Mouse (Mus musculus) forebrain, embryonic 16.5 days (tissue): ENCODE data around the gene Osbpl11. TPM values are rescaled to one million over a fixed set of nuclear protein-coding genes. Genes with fewer than 3 reads are reported as not detected.
A peak's percentile ranks its signal among the peaks of the same experiment; 100 is the strongest.
"Not testable (repeated sequence)": the region's sequence is repeated elsewhere in the genome, so short reads cannot be mapped to it uniquely, and the experiment has no call there.

Experiments
- ATAC-seq: fragments of 200-750 bp; cut with Nextera tagmentation; 2 replicates; pipeline ENCODE4 v1.8.0; 2017; ENCODE audit warnings: mild to moderate bottlenecking, moderate library complexity
- H3K27ac ChIP-seq: fragments of 300-500 bp; sonication (generic); 2 replicates; pipeline ENCODE4 v1.5.1; 2014; ENCODE audit warnings: low read length, control low read depth
- H3K27me3 ChIP-seq: fragments of 300-500 bp; sonication (generic); replicated peaks from 2 replicates; pipeline ENCODE4 v1.6.1; 2014; ENCODE audit warnings: low read length; ENCODE audit not compliant: control insufficient read depth, insufficient read depth
- H3K36me3 ChIP-seq: fragments of 300-500 bp; sonication (generic); 2 replicates; pipeline ENCODE4 v1.6.1; 2014; ENCODE audit not compliant: control insufficient read depth, insufficient read depth
- H3K4me1 ChIP-seq: fragments of 300-500 bp; sonication (generic); replicated peaks from 2 replicates; pipeline ENCODE4 v1.6.1; 2014; ENCODE audit warnings: low read length; ENCODE audit not compliant: control insufficient read depth, insufficient read depth
- H3K4me2 ChIP-seq: fragments of 300-500 bp; sonication (generic); 2 replicates; pipeline ENCODE4 v1.6.1; 2014; ENCODE audit warnings: mild to moderate bottlenecking, low read length, control low read depth
- H3K4me3 ChIP-seq: fragments of 300-500 bp; sonication (generic); replicated peaks from 2 replicates; pipeline ENCODE4 v1.5.1; 2014; ENCODE audit warnings: mild to moderate bottlenecking, low read length, control low read depth
- H3K9ac ChIP-seq: fragments of 300-500 bp; sonication (generic); replicated peaks from 2 replicates; pipeline ENCODE4 v1.6.1; 2014; ENCODE audit warnings: low read depth, low read length, control low read depth
- H3K9me3 ChIP-seq: fragments of 300-500 bp; sonication (generic); 2 replicates; pipeline ENCODE4 v1.6.1; 2016; ENCODE audit warnings: low read length; ENCODE audit not compliant: control insufficient read depth
- WGBS: fragments of 180-500 bp; shearing (Covaris S2); extraction: QIAGEN DNeasy Blood & Tissue Kit; methylation state at CpG from one replicate; pipeline ENCODE4 v1.1.7; 2014; 5-methylcytosine and 5-hydroxymethylcytosine counted together
- polyA plus RNA-seq: library from polyadenylated mRNA; unstranded; fragments of >200 nt; fragmentation: Nextera tagmentation; extraction: Ambion mirVana; gene quantifications from 2 replicates; pipeline ENCODE4 v1.2.1, GENCODE M21; 2015

Gene Osbpl11
- polyA plus RNA-seq, 1 experiment from 2014 or later: 16.7 TPM

GRCm38 (mm10) chr16:33158006-33158405, 26.9 kb upstream of the Osbpl11 start:
- no peak overlapping the region for H3K9ac ChIP-seq
- 70% methylated on average over 11 of the region's 11 CpGs for WGBS
- H3K4me1 ChIP-seq: peaks cover 2% of the 10 kb centered on the region; the same call in 1 of the 2 replicates
- no peak overlapping the region for H3K27ac ChIP-seq
- H3K36me3 ChIP-seq: no peaks in the 10 kb centered on the region
- H3K27me3 ChIP-seq: no peaks in the 10 kb centered on the region
- no peak overlapping the region for H3K4me3 ChIP-seq
- no peak overlapping the region for H3K4me2 ChIP-seq
- H3K9me3 ChIP-seq: no peaks in the 10 kb centered on the region
- ATAC-seq: no peak

GRCm38 (mm10) chr16:33158590-33159071, 26.2 kb upstream of the Osbpl11 start:
- H3K27ac ChIP-seq: 0 out of 2 replicates have a peak overlapping the region, but pooled peaks have one; percentile 9

GRCm38 (mm10) chr16:33159363-33159762, 25.5 kb upstream of the Osbpl11 start:
- Histone ChIP-seq H3K9ac (no peak overlapping the region), H3K4me2 (no peak overlapping the region), H3K27me3 (no peaks in the 10 kb centered on the region), H3K9me3 (no peaks in the 10 kb centered on the region), H3K36me3 (no peaks in the 10 kb centered on the region), H3K4me1 (peaks cover 2% of the 10 kb centered on the region; the same call in 1 of the 2 replicates), H3K4me3 (no peak overlapping the region), H3K27ac (no peak overlapping the region)
- no peak for ATAC-seq
- WGBS: 95% methylated on average over 2 of the region's 2 CpGs

More at GRCm38 (mm10) chr16:33158590-33159071, 26.2 kb upstream of the Osbpl11 start:
- 79% methylated on average over 14 of the region's 14 CpGs for WGBS
- no peaks in the 10 kb centered on the region for H3K9me3 ChIP-seq
- H3K4me3 ChIP-seq: no peak overlapping the region
- no peaks in the 10 kb centered on the region for H3K36me3 ChIP-seq
- no peaks in the 10 kb centered on the region for H3K27me3 ChIP-seq
- H3K4me2 ChIP-seq: no peak overlapping the region
- peaks cover 2% of the 10 kb centered on the region; the same call in 1 of the 2 replicates for H3K4me1 ChIP-seq
- no peak overlapping the region for H3K9ac ChIP-seq
- ATAC-seq: peak; percentile 58

- H3K4me1 ChIP-seq: peaks cover under 1% of the 10 kb centered on the region; the same call in 1 of the 2 replicates
- H3K27ac ChIP-seq: no peak overlapping the region
- H3K36me3 ChIP-seq: no peaks in the 10 kb centered on the region
- 0 out of 2 replicates have a peak, but pooled peaks cover 2% of the 10 kb centered on the region for H3K9me3 ChIP-seq
- H3K9ac ChIP-seq: no peak overlapping the region
- no peak for ATAC-seq
- no peak overlapping the region for H3K4me3 ChIP-seq
- 72% methylated on average over 13 of the region's 13 CpGs for WGBS
- no peak overlapping the region for H3K4me2 ChIP-seq
- no peaks in the 10 kb centered on the region for H3K27me3 ChIP-seq
Observed at GRCm38 (mm10) chr16:33163330-33164090, 21.4 kb upstream of the Osbpl11 start.

GRCm38 (mm10) chr16:33166284-33166683, 18.6 kb upstream of the Osbpl11 start:
- WGBS: 70% methylated on average over 6 of the region's 6 CpGs
- not testable (repeated sequence) for H3K9me3 ChIP-seq, H3K36me3 ChIP-seq, H3K9ac ChIP-seq, H3K27ac ChIP-seq, H3K4me2 ChIP-seq, H3K27me3 ChIP-seq, H3K4me1 ChIP-seq, ATAC-seq, H3K4me3 ChIP-seq

- Histone ChIP-seq H3K4me3 (no peak overlapping the region), H3K27me3 (no peaks in the 10 kb centered on the region), H3K27ac (no peak overlapping the region), H3K4me2 (no peak overlapping the region), H3K4me1 (no peaks in the 10 kb centered on the region), H3K9ac (no peak overlapping the region), H3K36me3 (no peaks in the 10 kb centered on the region), H3K9me3 (0 out of 2 replicates have a peak, but pooled peaks cover 2% of the 10 kb centered on the region)
- WGBS: 44% methylated on average over 5 of the region's 5 CpGs
- no peak for ATAC-seq
Observed at GRCm38 (mm10) chr16:33167537-33167936, 17.3 kb upstream of the Osbpl11 start.

GRCm38 (mm10) chr16:33169471-33170034, 15.3 kb upstream of the Osbpl11 start:
- H3K9me3 ChIP-seq: 0 out of 2 replicates have a peak, but pooled peaks cover 2% of the 10 kb centered on the region
- 62% methylated on average over 8 of the region's 8 CpGs for WGBS
- no peak overlapping the region for H3K4me3 ChIP-seq
- H3K4me2 ChIP-seq: no peak overlapping the region
- H3K9ac ChIP-seq: no peak overlapping the region
- ATAC-seq: no peak
- no peaks in the 10 kb centered on the region for H3K27me3 ChIP-seq
- H3K27ac ChIP-seq: no peak overlapping the region
- H3K36me3 ChIP-seq: no peaks in the 10 kb centered on the region
- H3K4me1 ChIP-seq: no peaks in the 10 kb centered on the region

- H3K27ac ChIP-seq: no peak overlapping the region
- no peaks in the 10 kb centered on the region for H3K9me3 ChIP-seq
- no peaks in the 10 kb centered on the region for H3K27me3 ChIP-seq
- H3K4me3 ChIP-seq: no peak overlapping the region
- no peak overlapping the region for H3K9ac ChIP-seq
- H3K36me3 ChIP-seq: no peaks in the 10 kb centered on the region
- ATAC-seq: no peak
- WGBS: 73% methylated on average over 9 of the region's 9 CpGs
- no peaks in the 10 kb centered on the region for H3K4me1 ChIP-seq
- no peak overlapping the region for H3K4me2 ChIP-seq
Observed at GRCm38 (mm10) chr16:33170716-33171587, 13.9 kb upstream of the Osbpl11 start.

GRCm38 (mm10) chr16:33171800-33172199, 13.1 kb upstream of the Osbpl11 start:
- Histone ChIP-seq H3K4me2 (no peak overlapping the region), H3K9me3 (no peaks in the 10 kb centered on the region), H3K4me1 (no peaks in the 10 kb centered on the region), H3K27me3 (no peaks in the 10 kb centered on the region), H3K9ac (no peak overlapping the region), H3K27ac (no peak overlapping the region), H3K4me3 (no peak overlapping the region), H3K36me3 (no peaks in the 10 kb centered on the region)
- 0 out of 2 replicates have a peak, but pooled peaks have one; percentile 50 for ATAC-seq
- WGBS: 73% methylated on average over 6 of the region's 6 CpGs
